Mouse (Mus musculus): ENCODE results near the gene Rnf144b.

The Rnf144b gene

DNA sequence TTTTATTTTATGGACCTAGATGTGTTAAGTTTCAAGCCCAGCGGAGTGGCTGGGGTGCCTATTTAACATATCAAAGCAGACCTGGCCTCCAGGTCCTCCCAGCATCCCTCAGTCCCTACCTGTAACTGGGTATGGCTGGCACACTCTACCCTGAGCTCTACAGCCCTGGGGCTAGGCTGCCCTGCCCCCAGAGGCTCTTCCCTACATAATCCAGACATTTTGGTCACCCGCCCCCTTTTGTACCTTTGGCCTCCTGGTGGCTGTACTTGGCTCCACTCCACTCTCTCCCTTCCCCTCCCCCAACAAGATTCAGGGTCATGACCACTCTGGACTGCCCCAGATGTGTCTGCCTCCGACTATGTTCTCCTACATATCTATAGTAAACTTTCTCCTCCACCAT, 2.0 kb downstream of the Rnf144b start:
- no peak for DNase-seq (ENCODE audit: extremely low spot score, low read depth, low spot score)

DNA sequence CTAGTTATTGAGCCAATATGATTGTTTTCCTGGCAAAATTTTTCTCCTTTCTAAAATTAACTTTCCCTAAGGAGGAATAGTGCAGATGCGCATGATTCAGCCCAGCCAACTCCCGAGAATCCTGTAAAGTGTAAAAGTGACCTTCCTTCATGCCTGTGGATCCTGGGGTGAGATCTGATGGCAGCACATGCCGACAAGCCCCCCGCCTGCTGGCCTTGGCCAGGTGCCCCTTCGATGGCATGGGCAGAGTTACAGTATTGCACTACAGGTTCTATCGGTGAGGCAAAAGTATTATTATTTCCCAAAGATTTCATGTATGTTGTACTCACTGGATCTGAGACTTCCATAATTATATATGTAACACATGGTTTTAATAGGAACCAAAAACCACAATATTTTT, 2.5 kb downstream of the Rnf144b start:
- no peak for DNase-seq (ENCODE audit: extremely low spot score, low read depth, low spot score)

DNA sequence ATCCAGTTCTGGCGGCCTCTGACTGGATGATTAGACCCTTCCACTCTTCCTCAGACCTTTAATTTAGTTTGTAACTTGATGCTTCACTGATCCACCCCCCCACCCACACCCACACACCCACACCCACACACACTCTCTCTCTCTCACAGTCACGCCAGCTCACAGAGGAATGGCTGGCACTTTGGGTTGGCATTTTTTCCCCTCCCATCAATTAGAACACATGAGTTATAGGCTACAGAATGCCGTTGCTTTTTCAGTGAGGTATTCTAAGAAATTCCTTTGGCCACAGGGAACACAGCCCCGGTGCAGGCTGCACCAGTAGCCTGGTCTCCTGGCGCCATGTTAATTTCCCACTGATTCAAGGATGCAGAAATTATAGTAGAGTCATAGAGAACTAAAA, 3.1 kb downstream of the Rnf144b start:
- no peak for DNase-seq (ENCODE audit: extremely low spot score, low read depth, low spot score)

DNA sequence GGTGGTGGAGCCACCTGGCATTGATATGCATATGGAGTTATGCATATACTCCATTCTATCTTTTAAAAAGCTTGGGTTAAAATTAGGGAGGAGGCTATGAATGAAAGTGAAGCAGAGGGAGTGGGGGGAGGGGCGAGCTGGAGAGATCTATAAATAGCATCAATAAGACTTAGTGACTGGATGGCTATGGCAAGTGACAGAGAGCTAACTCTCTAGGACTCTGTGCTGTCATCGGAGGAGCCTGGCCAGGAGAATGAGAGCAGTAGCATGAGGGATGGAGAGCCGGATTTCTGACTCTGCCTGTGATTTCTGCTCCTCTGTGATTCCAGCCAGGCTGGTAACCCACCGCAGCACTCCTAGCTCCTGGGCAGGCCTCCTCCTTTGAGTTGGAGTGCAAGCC, 6.6 kb downstream of the Rnf144b start:
- no peak for DNase-seq (ENCODE audit: extremely low spot score, low read depth, low spot score)

- no peak for DNase-seq (ENCODE audit: extremely low spot score, low read depth, low spot score)
These were observed 10.6 kb downstream of the Rnf144b start for GRCm38 (mm10) chr13:47133058-47133457.

DNA sequence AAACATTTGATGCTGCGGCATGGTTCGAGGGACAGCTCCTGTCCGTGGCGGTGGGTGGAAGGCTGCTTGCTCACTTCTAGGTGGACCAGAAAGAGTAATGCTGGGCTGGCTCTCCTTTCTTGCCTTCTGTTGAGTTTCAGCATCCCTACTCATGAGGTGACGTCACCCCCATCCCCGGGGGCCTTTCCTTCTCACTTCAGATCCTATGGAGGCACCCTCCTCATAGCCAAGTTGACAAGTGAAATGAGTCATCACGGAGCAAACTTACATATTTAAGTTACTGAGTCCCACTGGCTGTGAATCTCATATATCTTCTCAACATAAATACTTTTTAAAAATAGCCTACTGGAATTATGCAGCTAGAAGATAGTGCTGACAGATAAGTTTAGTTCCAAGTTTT, 12.4 kb downstream of the Rnf144b start:
- DNase-seq (ENCODE audit: extremely low spot score, low read depth, low spot score), result no peak

DNA sequence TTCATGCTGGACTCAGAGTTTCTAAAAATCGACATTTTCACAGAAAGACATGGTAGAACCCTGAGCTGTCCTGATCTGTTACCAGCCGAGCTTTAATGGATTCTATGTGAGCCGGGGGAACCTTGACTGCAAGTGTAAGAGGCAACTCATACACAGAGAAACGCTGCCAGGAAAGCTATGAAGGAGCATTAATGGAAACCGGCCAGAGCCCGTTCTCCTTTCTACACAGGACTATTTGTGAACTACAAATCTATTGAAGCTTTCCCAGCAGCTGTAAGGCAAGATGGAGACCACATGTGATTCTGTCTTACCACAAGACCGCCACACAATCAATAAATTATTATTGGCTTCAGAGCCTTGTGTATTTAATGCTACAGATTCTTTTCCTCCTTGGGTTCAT, 13.3 kb downstream of the Rnf144b start:
- no peak for DNase-seq (ENCODE audit: extremely low spot score, low read depth, low spot score)

DNA sequence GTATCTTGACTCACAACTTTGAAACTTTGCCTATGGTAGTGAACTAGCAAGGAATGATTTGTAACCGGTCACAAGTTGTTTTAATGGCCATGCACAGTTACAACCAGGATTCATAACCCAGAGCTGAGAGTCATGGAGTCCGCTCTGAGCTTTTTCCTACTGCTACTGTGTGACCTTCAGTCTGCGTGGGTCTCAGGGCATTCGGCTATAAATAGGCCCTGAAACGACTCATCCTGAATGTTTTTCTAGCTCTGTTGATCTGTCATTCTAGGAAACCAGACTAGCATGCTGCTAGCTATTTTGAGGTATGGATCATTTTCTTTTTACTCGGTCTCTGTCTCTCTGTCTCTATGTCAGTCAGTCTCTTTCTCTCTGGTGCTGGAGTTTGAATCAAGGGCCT, 20.3 kb downstream of the Rnf144b start:
- DNase-seq (ENCODE audit: extremely low spot score, low read depth, low spot score), result no peak

DNA sequence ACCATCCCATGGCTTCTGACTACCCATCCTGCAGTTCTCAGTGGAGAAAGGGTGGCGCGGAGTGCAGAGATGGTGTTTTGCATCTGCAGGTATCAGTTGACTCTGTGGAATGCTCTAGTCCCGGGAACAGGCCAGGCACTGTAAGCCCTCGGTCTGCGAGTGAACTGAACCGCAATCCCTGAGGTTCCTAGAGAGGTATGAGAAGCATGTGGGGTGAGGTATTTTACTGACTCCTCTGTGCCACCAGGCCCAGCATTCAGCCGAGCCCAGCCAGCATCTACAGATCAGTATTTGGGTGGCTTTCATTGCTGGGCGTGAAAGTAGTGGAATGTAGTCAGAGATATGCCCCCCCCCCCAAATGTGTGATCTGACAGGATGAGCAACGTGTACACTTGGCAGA, 23.5 kb downstream of the Rnf144b start:
- no peak for DNase-seq (ENCODE audit: extremely low spot score, low read depth, low spot score)

DNA sequence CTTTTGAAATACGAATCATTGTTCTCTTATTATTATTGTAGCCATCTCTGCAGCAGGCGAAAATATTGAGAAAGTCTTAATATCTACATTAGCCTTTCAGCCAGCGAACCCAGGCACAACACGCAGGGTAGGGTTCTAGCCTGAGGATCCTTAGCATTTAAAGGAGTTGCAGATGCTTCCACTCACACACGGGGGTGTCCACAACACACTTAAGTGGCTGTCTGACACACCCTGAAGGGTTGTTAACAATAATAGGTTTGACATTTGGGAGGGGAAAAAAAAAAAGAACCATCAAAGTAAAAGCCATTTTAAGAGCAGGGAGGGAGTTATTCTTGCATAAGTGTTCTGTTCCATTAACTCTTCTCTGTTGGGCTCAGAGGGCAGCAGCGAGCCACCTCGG, 23.9 kb downstream of the Rnf144b start:
- no peak for DNase-seq (ENCODE audit: extremely low spot score, low read depth, low spot score)

GRCm38 (mm10) chr13:47148573-47148972, 26.1 kb downstream of the Rnf144b start:
- DNase-seq (ENCODE audit: extremely low spot score, low read depth, low spot score), result no peak

DNA sequence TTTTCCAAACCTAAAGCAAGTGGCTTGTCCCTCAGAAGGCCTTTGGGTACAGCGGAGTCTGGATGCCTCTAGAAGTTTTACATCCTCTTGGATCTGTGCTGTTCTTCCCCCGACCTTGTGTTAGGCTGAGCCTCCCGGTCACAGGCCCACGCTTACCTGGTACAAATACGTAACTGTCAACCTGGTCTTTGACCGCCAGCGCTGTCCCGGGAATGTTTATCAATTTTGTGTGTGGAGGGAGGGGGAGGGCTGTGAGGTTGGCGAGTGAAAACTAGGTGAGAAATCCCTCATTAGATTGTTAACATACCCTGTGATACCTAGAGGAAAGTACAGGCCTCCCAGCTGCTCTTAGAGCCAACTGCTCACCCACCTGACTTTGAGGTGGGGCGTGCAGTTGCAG, 27.5 kb downstream of the Rnf144b start:
- DNase-seq (ENCODE audit: extremely low spot score, low read depth, low spot score), result no peak

GRCm38 (mm10) chr13:47151060-47151459, 28.6 kb downstream of the Rnf144b start:
- DNase-seq (ENCODE audit: extremely low spot score, low read depth, low spot score), result no peak

DNA sequence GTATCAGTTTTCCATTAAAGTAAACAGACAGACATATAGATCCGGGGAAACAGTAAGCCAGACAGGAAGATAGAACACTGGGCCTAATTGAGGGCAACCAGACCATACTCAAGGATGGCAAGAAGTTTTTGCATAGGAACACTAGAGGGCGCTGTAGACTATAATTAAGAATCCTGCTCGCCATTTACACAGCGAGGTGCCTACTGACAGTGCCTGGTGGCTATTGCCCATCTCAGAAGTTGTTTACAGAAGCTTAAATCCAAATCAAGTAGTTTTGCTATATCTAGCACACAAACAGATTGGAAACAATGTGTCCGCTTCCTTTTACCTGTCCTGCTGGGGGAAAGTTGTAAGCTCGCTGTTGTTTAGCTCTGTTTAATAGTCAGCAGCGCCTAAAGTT, 29.9 kb downstream of the Rnf144b start:
- peak; percentile 67 for DNase-seq (ENCODE audit: extremely low spot score, low read depth, low spot score)

- DNase-seq (ENCODE audit: extremely low spot score, low read depth, low spot score), result no peak
These were observed 30.8 kb downstream of the Rnf144b start for GRCm38 (mm10) chr13:47153206-47153605.

GRCm38 (mm10) chr13:47154866-47155265, 32.4 kb downstream of the Rnf144b start:
- no peak for DNase-seq (ENCODE audit: extremely low spot score, low read depth, low spot score)

GRCm38 (mm10) chr13:47156841-47157240, 34.4 kb downstream of the Rnf144b start:
- no peak for DNase-seq (ENCODE audit: extremely low spot score, low read depth, low spot score)

- DNase-seq (ENCODE audit: extremely low spot score, low read depth, low spot score), result no peak
These were observed 39.5 kb downstream of the Rnf144b start for GRCm38 (mm10) chr13:47162001-47162400.

DNA sequence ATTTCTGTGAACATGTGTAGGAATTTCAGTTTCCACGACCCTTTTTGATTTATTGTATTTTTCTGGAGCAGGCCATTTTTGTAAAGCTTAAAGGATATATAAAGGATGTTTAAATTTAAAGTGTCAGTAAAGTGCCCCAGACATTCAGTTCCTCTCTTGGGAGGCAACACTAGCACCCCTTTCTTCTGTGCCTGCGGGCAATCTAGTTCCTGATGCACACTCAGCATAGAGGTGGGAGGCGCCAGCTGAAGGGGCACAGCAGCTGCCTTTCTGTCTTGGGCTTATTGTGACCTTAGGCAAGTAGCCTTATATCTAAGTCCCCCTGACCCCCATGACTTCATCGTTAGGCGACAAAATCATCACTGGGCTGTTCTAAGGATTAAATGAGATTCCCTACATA, 42.3 kb downstream of the Rnf144b start:
- DNase-seq (ENCODE audit: extremely low spot score, low read depth, low spot score), result no peak

DNA sequence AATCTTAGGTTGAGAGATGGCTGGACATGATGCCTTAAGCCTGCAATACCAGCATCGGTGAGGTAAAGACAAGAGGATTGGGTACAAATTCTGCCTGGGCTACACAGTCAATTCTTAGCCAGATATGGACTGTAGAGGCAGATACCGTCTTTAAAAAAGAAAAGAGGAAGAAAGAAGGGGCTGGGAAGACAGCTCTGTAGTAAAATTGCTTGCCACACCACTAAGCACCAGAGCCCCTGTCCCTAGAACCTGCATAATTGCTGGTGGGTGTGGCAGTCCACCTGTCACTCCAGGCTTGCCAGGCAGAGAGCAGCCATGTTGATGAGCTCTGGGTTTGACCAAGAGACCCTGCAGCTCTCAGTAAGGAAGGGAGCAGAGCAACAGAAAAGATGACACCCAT, 42.8 kb downstream of the Rnf144b start:
- DNase-seq (ENCODE audit: extremely low spot score, low read depth, low spot score), result no peak

GRCm38 (mm10) chr13:47168484-47168883, 46.0 kb downstream of the Rnf144b start:
- no peak for DNase-seq (ENCODE audit: extremely low spot score, low read depth, low spot score)

GRCm38 (mm10) chr13:47170026-47170425, 47.6 kb downstream of the Rnf144b start:
- DNase-seq (ENCODE audit: extremely low spot score, low read depth, low spot score), result no peak

DNA sequence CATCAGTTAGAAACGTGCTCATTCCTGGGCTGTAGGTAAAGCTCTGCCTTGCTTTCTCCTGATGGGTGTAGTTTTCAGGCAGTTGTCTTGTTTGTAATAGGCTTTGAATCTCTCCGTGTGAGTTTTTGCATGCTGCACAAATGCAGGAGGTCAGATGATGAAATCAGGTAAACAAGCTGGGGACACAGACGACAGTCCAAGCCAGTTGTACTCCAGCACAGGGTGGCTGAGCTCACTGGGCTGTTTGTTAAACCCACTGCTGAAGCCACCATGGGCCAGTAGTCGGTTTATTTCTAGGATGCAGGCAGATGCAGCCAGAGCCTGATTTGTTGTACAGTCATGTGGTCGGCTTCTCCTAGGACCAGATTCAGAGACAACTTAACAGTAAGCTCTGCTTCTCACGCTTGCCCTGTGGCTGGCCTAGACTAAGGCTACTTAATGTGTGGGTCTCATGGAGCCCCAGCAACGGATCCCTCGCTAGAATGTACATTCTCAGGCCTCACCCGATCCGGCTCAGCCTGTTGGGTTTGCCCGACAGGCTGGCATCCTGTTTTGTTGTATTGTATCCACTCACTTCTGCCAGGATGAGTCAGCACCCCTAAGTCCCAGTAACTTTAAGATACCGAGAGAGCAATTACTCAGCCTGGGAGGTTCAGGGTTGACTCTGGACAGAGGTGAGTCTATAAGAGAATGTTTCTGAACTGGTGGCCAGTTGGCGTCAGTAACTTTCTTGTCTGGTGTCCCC, 48.5 kb downstream of the Rnf144b start:
- no peak for DNase-seq (ENCODE audit: extremely low spot score, low read depth, low spot score)

All from hindlimb bud, embryonic 11.5 days (tissue).